Mouse (Mus musculus): ENCODE data around the gene Slc22a5. TPM values are rescaled to one million over a fixed set of nuclear protein-coding genes. Genes with fewer than 3 reads are reported as not detected.
"Not testable (repeated sequence)": the region's sequence is repeated elsewhere in the genome, so short reads cannot be mapped to it uniquely, and the experiment has no call there.

Slc22a5 gene
- total RNA-seq, 4 experiments from 2014 or later = 19.8 to 26.2 (median 23.5) TPM

DNA sequence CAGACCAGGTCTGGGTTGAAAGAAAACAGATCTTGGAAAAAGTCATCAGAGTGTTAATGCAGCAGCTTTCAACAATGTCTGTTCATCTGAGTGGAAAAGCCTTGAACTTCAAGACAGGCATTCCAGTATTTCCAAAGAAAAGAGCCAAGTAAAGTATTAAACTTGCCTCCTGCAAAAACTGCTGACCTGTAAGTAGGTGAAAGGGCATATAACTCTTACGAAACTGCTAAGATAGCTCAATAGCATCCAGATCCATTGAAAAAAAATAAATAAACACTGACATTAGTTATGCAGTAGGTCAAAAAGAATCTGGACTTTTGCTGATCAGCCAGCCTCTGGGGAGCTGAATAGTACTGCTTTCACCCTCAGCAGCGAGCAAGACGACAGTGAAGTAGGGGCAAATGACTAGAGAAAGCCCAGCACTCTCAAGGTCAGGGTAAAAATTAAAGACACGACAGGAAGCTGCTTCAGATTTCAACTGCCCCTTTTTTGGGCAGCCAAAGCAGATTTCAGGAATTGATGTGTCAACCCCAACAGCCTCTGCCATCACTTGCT is 2.3 kb downstream of the Slc22a5 start:
- DNase-seq (ENCODE audit: low spot score) = no peak

DNA sequence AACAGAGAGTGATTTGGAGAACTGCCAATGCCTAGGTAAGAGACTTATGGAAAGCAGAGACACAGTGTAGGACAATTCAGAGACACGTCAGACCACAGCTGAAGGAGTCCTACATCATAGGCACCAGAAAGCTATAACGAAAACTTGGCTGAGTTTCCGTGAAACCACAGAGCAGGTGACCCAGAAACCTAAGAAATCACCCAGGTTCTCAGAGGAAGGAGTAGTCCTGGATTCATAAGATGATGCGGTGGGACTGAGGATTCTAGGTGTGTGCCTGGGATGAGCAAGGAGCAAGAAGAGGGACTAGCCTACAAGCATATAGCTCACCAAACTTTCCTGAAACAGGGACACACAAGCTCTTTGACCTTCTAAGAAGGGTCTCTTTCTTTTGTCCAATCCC is 3.2 kb downstream of the Slc22a5 start:
- DNase-seq (ENCODE audit: low spot score) = no peak

DNA sequence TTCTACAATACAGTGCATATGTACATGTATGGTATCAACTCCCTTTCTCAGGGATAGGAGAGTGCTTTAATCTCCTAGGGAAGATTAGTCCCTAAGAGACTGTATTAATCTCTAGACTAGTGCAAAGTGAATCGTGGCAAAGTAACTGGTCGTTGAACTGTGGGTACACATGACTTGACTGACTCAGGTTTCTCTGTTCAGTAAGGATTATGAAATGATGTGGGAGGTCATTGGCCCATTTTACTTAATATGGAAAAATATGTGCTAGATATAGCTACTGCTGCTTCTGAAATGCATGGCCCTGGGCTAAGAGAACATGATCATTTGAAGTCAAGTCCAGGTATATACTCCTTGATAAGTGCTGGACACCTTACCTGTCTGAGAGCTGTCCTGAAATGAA is 8.2 kb downstream of the Slc22a5 start:
- no peak for DNase-seq (ENCODE audit: low spot score)

DNA sequence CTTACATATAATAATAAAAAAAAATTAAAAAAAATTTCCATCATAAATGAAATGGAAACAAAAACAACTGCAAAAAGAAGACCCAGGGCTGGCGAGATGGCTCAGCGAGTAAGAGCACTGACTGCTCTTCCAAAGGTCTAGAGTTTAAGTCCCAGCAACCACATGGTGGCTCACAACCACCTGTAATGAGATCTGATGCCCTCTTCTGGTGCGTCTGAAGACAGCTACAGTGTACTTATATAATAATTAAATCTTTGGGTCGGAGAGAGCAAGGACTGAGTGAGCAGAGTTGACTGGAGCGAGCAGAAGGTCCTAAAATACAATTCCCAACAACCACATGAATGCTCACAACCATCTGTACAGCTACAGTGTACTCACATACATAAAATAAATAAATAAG is 13.4 kb downstream of the Slc22a5 start:
- DNase-seq (ENCODE audit: low spot score) = not testable (repeated sequence)

DNA sequence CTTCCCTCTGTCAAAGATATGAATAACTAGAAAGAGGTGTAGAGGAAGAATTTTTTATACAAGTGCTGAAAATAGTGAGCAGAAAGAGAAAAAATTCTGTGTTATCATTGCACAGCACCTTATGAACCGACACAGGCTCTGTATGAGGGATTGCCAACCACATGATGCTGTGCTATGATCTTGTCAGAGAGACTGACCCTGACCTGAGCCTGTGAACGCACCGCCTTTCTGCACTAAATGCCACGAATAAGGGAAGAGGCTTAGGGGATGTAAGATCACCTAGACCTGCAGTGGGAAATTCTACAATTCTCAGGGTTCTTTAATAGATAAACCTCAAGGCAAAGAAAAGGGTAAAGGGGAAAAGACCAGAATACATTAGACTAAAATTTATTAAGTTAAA is 15.0 kb downstream of the Slc22a5 start:
- DNase-seq (ENCODE audit: low spot score) = no peak

DNA sequence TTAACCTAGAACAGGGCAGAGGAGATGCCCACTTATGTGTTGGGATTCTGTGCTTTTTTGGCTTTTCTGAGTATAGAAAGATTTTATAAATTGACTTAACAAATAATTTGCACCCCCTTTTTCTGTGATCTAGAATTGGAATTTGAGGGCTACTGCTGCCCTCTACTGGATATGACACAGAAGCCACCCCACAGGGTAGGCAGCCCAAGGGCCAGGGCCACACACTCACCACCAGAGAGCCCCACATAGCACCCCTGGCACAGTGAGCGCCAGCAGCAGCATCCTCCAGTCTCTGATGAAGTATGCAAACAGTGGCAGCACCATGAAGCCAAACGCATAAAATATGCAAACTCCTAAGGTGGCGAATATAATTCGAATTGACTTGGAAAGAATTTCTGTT is 16.8 kb downstream of the Slc22a5 start:
- DNase-seq (ENCODE audit: low spot score) = no peak

DNA sequence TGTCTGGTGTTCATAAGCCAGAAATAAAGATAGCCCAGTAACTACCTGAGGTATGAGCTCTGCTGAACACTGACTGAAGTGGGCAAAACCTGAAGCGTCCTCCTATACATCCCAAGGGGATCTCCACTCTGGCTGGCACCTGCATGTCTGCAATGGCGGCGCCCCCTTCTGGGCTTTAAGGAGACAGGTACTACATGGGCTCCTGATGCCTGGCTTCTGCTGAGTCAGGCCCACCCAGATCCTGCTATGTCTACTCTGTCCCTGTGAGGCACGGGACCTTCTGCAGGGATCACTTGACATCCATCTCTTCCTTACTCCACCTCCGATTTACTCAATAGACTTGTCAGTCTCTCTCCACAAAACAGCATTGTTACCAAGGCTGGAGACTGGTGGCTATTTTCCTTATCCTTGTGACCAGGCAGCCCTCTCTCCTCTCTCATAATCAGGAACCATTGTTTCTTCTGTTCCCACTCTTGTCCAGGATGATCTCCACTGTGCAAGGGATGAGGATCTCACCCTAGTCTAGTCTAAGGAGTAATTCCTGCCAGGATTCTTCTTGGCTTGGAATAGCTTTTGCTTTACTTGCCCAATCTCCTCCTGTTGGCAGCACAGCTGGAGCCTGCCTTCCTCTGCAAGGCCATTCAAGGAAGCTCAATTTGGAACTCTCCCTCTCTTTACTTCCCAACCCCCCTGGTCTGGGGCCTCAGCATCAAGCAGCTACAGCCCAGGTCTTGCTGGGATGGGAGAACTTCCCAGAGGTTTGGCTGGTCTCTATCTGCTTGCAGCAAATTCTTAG is 17.4 kb downstream of the Slc22a5 start:
- not testable (repeated sequence) for DNase-seq (ENCODE audit: low spot score)

DNA sequence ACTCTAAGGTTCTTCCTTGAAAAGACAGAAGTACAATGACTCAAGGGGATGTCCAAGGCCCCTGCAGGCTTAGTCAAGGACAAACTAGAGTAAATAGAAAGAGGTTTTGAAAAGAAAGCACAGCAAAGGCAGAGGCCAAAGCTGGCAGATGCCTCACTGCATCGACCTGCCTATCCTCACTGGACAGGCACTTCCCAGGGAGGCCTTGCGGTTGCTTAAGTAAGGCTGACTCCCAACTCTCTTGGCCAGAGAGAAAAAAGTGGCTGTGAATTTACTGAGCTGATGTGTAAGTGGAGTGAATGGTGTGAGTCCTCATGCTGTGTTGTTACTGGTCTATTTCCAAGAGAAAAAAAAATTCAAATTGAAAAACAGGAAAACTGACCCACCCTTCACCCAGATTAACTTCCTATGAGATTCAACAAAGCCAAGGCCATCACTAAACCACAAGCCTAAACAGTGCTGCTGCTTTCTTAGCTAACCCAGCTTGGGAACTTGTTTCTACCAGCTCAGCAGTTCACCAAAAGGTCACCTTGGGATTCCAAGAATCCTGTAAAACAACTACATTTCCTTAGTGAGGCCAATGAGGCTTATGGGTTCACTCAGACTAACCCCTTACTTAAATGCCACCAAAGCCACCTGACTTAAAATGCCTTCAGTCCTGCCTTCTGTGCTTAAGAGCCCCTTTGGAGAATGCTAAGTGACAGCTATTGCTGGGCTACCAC is 19.5 kb downstream of the Slc22a5 start:
- DNase-seq (ENCODE audit: low spot score) = no peak

DNA sequence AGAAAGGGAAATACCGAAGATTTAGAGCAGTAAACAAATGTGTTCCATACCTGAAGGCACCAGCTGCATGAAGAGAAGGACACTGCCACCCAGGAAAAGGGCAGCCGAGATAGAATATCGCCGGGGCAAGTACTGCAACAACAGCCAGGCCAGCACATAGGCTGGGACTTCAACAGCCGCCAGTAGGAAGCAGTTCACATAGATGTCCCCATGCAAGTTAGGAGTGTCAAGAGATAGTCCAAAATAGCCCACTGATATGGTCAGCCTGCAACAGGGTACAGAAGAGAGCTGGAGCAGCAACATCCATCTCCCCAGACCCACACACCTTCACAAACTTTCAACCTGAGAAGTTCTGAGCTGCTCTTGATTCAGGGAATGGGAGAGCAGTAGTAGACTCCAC is 22.3 kb downstream of the Slc22a5 start:
- DNase-seq (ENCODE audit: low spot score) = no peak

DNA sequence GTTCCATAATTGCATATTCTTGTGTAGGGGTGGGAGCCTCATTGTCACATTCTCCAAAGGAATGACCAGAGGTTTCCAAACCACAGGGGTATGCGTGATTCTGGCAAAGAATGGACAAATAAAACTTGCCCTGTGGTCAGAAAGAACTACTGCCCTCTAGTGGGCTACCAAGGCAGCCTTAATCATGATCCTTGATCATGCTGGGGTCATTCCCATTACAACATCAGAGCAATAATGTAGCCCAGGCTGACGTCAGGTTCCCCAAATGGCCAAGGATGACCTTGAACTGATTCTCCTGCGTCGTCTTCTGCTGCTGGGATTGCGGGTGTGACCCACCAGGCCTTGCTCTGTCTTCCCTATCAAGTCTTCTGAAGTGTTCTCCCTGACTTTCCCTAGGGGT is 23.1 kb downstream of the Slc22a5 start:
- not testable (repeated sequence) for DNase-seq (ENCODE audit: low spot score)

DNA sequence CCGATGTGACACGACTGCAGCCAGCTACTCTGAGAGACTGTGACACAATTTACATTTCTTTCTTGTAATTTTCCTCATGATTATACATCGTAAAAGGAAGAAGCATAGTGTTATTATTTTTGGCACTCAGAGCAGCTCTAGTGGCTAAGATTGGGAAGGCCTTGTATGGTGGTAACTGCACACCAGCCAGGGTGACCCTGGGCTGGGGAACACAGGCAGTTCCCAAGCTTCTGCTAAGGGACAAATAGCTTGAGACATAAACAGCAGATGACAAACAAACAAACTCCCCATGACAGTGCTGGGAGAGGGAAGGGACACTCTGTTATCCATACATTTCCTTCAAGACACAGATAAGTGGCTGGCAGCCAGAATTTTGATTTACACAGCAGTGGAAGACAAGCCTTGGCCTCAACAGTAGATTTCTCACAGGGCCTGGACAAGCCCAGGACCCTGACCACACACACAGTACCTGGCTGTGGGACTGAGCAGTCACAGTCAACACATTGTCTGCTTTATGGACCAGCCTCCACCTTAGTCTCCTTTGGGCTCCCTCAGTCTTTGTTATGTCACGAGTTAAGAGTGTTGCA is 26.6 kb downstream of the Slc22a5 start:
- not testable (repeated sequence) for DNase-seq (ENCODE audit: low spot score)

DNA sequence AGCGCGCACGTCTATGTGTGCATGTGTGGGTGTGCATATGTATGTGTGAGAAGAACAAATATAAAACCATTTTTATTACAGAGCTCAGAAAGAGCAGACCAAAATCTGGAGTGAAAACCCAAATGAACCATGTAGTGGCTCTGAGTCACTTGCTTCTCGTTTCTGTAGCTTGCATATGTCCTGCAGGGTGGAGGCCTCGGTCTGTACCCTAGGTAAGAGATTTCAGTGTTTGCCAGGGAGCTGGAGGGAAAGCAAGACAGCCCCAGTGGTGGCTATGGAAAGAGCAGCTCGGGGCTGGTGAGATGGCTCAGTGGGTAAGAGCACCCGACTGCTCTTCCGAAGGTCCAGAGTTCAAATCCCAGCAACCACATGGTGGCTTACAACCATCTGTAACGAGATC is 30.5 kb downstream of the Slc22a5 start:
- not testable (repeated sequence) for DNase-seq (ENCODE audit: low spot score)

DNA sequence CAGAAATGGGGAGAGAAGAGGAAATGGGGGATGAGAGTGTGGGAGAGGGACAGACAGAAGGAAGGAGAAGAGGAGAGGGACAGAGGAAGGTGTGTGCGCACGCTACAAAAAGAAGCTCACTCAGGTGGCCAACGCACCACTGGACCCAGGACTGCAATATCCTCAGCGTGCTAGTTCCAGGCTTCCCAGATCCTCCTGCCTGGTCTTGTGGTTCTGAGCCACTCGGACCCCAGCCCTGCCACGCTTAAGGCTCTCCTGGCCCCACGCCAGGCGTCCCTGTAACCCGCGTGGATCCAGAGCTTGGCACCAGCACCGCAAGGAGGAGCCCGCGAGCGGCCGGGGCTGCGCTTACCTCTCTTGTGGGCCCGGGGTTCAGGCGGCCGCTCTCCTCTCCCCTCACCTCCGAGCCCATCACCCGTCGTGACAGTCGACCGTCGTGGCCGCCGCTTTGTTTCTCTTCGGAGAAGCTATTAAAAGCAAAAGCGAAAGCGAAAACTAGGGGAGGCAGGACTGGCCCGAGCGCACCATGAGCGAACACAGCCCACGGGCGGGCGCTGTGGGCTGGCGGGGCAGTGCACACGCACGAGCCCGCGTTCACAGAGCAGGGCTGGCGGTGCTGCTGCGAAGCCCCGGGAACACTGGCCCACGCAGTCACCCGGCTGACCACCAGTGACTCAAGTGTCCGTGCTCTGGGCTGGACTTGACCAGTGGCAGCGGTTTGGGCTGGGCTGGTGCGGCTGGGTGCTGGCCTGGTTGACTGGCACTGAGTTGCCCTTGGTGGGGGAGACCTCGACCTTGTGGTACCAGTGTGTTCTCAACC is 32.5 kb downstream of the Slc22a5 start, which contains the start of gene Gm12216:
Gene Gm12216, minus strand, starts transcription at position 496 of the 820 bp plus-strand sequence.
- peak; percentile 46 for DNase-seq (ENCODE audit: low spot score)

DNA sequence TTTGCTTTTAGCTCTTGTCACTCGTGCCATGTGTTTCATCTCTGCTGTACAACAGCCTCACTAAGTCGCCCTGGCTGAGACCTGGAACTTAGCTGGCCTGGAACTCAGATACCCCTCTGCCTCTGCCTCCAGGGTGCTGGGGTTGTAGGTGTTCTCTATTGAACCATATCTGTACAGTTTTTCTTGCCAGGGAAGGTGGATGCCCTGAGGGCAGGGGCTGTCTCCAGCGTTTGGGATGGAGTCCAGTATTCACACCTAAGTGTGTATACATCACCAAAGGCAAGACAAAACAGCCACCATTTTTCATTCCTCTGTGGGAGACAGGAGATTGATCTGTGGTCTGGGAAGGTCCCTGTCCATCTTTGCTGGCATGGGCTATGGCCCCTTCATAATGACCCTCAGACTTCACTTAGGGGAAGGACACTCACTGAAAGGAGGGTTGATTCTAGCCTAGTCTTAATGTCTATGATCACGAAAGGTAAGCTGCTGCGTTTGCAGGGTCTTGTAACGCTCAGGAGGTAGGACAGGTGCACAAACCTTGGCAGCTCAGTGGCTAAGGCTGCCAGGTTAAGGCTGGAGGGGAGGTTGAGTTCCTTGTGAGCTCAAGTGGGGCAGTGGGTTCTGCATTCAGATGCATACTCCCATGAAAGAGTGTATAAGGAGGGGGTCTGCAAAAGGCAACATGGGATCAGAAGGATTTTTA is 33.3 kb downstream of the Slc22a5 start:
- DNase-seq (ENCODE audit: low spot score) = no peak

DNA sequence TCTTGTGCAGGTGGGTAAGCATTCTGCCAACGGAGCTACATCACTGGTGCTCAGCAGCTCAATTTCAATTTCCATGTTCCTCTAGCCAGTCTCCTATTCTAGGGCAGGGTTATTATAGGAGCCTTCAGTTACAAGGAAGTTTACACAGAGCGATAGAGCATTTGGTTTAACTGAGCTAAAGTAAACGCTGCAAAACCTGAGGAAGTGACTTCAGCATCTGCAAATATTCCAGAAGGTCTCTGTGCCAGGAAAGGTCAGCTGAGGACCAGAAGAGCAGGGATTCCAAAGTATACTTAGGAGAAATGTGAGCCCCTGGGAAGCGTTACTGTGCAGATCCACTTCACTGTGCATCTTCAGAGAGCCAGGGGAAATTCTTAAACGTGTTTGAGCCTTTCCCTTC is 37.8 kb downstream of the Slc22a5 start:
- DNase-seq (ENCODE audit: low spot score) = peak; percentile 55

DNA sequence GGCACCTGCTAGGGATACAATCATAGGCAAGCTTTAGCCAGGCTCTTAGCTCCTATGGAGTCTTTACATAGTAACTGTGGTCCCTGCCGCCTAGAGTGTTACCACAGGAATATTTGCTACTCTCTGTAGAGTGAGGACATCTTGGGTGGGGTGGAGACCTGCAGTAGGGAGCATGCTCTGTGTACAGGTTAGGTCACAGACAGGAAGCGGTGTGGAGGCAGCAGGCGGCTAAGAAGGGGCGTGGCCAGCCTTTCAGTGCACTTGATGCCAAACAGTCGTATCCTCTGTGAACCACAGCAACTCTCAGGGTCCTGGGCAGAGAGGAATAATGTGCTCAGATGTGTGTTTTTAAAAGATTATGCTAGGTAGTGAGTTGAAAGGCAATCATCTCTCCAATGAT is 39.7 kb downstream of the Slc22a5 start:
- no peak for DNase-seq (ENCODE audit: low spot score)

DNA sequence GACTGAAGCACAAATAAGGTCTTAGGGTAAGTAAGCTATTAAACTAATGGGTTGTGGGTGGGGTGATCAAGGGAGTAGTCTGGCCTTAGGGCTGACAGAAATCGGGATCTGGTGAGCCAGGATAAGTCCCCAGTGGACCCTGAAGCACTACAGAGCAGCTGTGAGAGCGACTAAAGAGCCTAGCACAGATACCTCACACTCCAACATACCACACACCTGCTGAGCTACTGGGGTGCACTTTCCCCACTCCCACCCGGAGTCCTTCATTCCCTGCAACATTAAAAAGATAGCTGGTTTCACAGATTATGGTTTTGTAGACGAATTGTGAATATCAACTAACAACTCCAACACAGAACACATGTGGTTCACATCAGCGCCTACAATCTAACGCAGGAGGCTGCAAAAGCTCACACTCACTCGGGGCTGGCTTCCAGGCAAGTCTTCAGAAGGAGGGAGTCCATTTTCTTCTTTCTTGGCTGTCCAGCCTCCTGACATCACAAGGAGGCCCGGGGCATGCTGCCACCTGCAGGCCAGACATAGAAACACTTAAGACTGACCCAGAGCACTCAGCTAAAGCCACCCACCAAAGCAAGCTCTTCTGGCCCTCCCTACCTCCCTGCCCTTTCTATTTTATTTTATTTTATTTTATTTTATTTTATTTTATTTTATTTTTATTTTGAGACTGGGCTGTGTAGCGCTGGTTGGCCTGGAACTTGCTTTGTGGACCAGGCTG is 41.7 kb downstream of the Slc22a5 start:
- peak; percentile 79 for DNase-seq (ENCODE audit: low spot score)

DNA sequence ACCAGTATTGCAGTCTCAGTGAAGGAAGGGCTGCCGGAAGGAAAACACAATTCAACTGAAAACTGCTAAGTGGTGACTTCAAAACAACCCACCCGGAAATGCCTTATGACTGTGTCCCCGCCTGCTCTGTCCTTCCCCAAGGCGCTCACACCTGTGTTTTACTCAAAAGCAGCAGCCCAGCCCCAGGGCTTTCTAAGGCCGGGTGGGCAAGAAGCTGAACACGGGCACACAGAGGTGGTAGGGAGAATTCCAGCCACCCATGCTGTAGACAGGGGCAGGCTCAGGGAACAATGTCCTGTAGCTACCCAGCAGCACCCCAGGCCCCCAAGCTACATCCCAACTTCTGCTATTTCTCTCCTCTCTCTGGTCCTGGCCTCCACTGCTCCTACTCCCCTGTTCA is 45.8 kb downstream of the Slc22a5 start:
- no peak for DNase-seq (ENCODE audit: low spot score)

DNA sequence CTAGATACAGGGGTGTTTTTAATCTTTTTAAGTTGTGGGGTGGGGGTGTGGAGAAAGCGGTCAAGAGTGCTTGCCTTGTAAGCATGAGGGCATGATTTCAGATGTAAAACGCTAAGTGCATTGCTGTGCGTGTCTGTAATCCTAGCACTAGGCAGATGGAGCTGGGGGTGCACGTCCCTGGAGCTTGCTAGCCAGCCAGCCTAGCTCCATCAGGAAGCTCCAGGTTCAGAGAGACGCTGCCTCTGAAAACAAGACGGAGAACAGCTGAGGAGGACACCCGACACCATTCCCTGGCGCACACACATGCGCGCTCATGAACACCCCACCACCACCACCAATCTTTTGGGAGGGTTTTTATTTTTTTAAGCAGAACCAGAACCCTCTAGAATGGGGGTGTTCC is 48.4 kb downstream of the Slc22a5 start:
- DNase-seq (ENCODE audit: low spot score) = no peak

DNA sequence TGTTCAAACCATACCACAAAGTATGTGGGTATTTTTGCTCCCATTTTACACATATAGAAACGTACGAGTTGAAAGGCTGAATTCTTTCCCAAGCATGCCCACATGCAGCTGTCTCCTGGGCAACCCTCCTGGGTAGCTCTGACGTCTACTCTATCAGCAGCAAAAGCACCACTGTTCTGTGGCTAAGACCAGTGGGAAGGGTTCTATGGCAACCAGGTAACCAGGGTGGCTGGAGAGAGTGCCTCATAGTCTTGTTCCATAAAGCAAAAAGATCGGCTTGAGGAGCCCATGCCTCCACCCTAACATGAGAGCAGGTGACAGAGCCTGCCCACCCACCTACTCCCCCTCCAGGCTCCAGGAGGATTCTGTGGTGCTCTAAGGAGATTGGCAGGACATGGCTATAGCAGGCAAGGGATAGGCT is 49.3 kb downstream of the Slc22a5 start:
- no peak for DNase-seq (ENCODE audit: low spot score)

All from heart, adult 8-10 months (tissue).